Mouse (Mus musculus) heart, embryonic 13.5 days (tissue): ENCODE data around the gene Fam241a. TPM values are rescaled to one million over a fixed set of nuclear protein-coding genes. Genes with fewer than 3 reads are reported as not detected.

Experiments used
- ATAC-seq: fragments of 200-750 bp; cut with Nextera tagmentation; 2 replicates; pipeline ENCODE4 v1.8.0; 2017; ENCODE audit warnings: moderate TSS enrichment; ENCODE audit not compliant: insufficient number of reproducible peaks, low FRiP score, low TSS enrichment; ENCODE audit errors: extremely low read depth
- H3K27ac ChIP-seq: fragments of 300-500 bp; sonication (generic); replicated peaks from 2 replicates; pipeline ENCODE4 v1.5.1; 2015; ENCODE audit warnings: moderate library complexity, mild to moderate bottlenecking, inconsistent platforms
- H3K27me3 ChIP-seq: fragments of 300-500 bp; sonication (generic); replicated peaks from 2 replicates; pipeline ENCODE4 v1.6.1; 2015; ENCODE audit warnings: mild to moderate bottlenecking, inconsistent platforms
- H3K36me3 ChIP-seq: fragments of 300-500 bp; sonication (generic); 2 replicates; pipeline ENCODE4 v1.6.1; 2015; ENCODE audit warnings: mild to moderate bottlenecking, inconsistent platforms
- H3K4me1 ChIP-seq: fragments of 300-500 bp; sonication (generic); 2 replicates; pipeline ENCODE4 v1.6.1; 2015; ENCODE audit warnings: inconsistent platforms
- H3K4me2 ChIP-seq: fragments of 300-500 bp; sonication (generic); 2 replicates; pipeline ENCODE4 v1.6.1; 2015; ENCODE audit warnings: inconsistent platforms, mild to moderate bottlenecking, moderate library complexity
- H3K4me3 ChIP-seq: fragments of 300-500 bp; sonication (generic); 2 replicates; pipeline ENCODE4 v1.5.1; 2015; ENCODE audit warnings: moderate library complexity, mild to moderate bottlenecking, inconsistent platforms
- H3K9ac ChIP-seq: fragments of 300-500 bp; sonication (generic); 2 replicates; pipeline ENCODE4 v1.6.1; 2015; ENCODE audit warnings: inconsistent platforms, mild to moderate bottlenecking, moderate library complexity
- H3K9me3 ChIP-seq: fragments of 300-500 bp; sonication (generic); 2 replicates; pipeline ENCODE4 v1.6.1; 2016; ENCODE audit warnings: inconsistent platforms
- WGBS: fragments of 180-500 bp; shearing (Covaris S2); methylation state at CpG from one replicate; pipeline ENCODE4 v1.1.7; 2015; ENCODE audit warnings: mixed read lengths; 5-methylcytosine and 5-hydroxymethylcytosine counted together
- polyA plus RNA-seq: library from polyadenylated mRNA; unstranded; fragments of >200 nt; fragmentation: Nextera tagmentation; extraction: Ambion mirVana; gene quantifications from 2 replicates; pipeline ENCODE4 v1.2.1, GENCODE M21; 2015

Fam241a gene
- polyA plus RNA-seq, 1 experiment from 2014 or later, result 6.9 TPM

GRCm38 (mm10) chr3:127834040-127834439 is 62.1 kb downstream of the Fam241a start:
- Histone ChIP-seq H3K9ac (no peak overlapping the region), H3K4me3 (no peak overlapping the region), H3K27ac (no peak overlapping the region), H3K36me3 (0 out of 2 replicates have a peak, but pooled peaks cover 4% of the 10 kb centered on the region), H3K9me3 (no peaks in the 10 kb centered on the region), H3K4me2 (no peak overlapping the region), H3K4me1 (peaks cover 26% of the 10 kb centered on the region), H3K27me3 (no peaks in the 10 kb centered on the region)
- 83% methylated on average over 4 of the region's 4 CpGs for WGBS
- no peak for ATAC-seq

GRCm38 (mm10) chr3:127831079-127831478 is 65.0 kb downstream of the Fam241a start:
- no peaks in the 10 kb centered on the region for H3K9me3 ChIP-seq
- no peak overlapping the region for H3K9ac ChIP-seq
- H3K4me2 ChIP-seq, result no peak overlapping the region
- ATAC-seq, result no peak
- H3K36me3 ChIP-seq, result 0 out of 2 replicates have a peak, but pooled peaks cover 4% of the 10 kb centered on the region
- H3K27ac ChIP-seq, result no peak overlapping the region
- H3K4me1 ChIP-seq, result peaks cover 27% of the 10 kb centered on the region
- H3K4me3 ChIP-seq, result no peak overlapping the region
- H3K27me3 ChIP-seq, result no peaks in the 10 kb centered on the region
- WGBS, result 50% methylated on average over 6 of the region's 6 CpGs

- Histone ChIP-seq H3K9ac (no peak overlapping the region), H3K36me3 (0 out of 2 replicates have a peak, but pooled peaks cover 4% of the 10 kb centered on the region), H3K27ac (no peak overlapping the region), H3K4me1 (peaks cover 18% of the 10 kb centered on the region), H3K27me3 (no peaks in the 10 kb centered on the region), H3K4me3 (no peak overlapping the region), H3K4me2 (no peak overlapping the region), H3K9me3 (no peaks in the 10 kb centered on the region)
- ATAC-seq, result no peak
- WGBS, result 86% methylated on average over 10 of the region's 10 CpGs
Observed at GRCm38 (mm10) chr3:127830183-127830582, 65.9 kb downstream of the Fam241a start.

- Histone ChIP-seq H3K27ac (peak overlapping the region; percentile 10), H3K9ac (0 out of 2 replicates have a peak overlapping the region, but pooled peaks have one; percentile 19), H3K27me3 (no peaks in the 10 kb centered on the region), H3K36me3 (peaks cover 4% of the 10 kb centered on the region), H3K4me1 (peaks cover 13% of the 10 kb centered on the region), H3K9me3 (no peaks in the 10 kb centered on the region), H3K4me3 (no peak overlapping the region), H3K4me2 (peak overlapping the region; percentile 22)
- ATAC-seq, result no peak
- 26% methylated on average over 7 of the region's 7 CpGs for WGBS
Observed at GRCm38 (mm10) chr3:127827123-127827522, 69.0 kb downstream of the Fam241a start.

- H3K9me3 ChIP-seq, result no peaks in the 10 kb centered on the region
- H3K9ac ChIP-seq, result no peak overlapping the region
- peak overlapping the region; percentile 10; the same call in 1 of the 2 replicates for H3K27ac ChIP-seq
- no peak overlapping the region for H3K4me3 ChIP-seq
- peaks cover 13% of the 10 kb centered on the region for H3K4me1 ChIP-seq
- 80% methylated on average over 7 of the region's 7 CpGs for WGBS
- H3K27me3 ChIP-seq, result no peaks in the 10 kb centered on the region
- H3K36me3 ChIP-seq, result peaks cover 9% of the 10 kb centered on the region
- H3K4me2 ChIP-seq, result no peak overlapping the region
- no peak for ATAC-seq
Observed at GRCm38 (mm10) chr3:127826503-127826902, 69.6 kb downstream of the Fam241a start.

GRCm38 (mm10) chr3:127823886-127824863 is 71.9 kb downstream of the Fam241a start:
- Histone ChIP-seq H3K4me3 (no peak overlapping the region), H3K9ac (no peak overlapping the region), H3K4me2 (no peak overlapping the region), H3K9me3 (no peaks in the 10 kb centered on the region), H3K4me1 (peaks cover 13% of the 10 kb centered on the region), H3K27ac (no peak overlapping the region), H3K36me3 (peaks cover 27% of the 10 kb centered on the region), H3K27me3 (no peaks in the 10 kb centered on the region)
- ATAC-seq, result no peak
- WGBS, result 84% methylated on average over 17 of the region's 17 CpGs

GRCm38 (mm10) chr3:127821209-127821608 is 74.9 kb downstream of the Fam241a start:
- H3K27ac ChIP-seq, result no peak overlapping the region
- no peaks in the 10 kb centered on the region for H3K27me3 ChIP-seq
- no peak overlapping the region for H3K4me2 ChIP-seq
- no peaks in the 10 kb centered on the region for H3K9me3 ChIP-seq
- no peak overlapping the region for H3K4me3 ChIP-seq
- H3K9ac ChIP-seq, result no peak overlapping the region
- WGBS, result 75% methylated on average over 5 of the region's 5 CpGs
- no peak for ATAC-seq
- no peaks in the 10 kb centered on the region for H3K4me1 ChIP-seq
- H3K36me3 ChIP-seq, result peaks cover 41% of the 10 kb centered on the region

- no peaks in the 10 kb centered on the region for H3K27me3 ChIP-seq
- 83% methylated on average over 1 of the region's 1 CpGs for WGBS
- H3K9ac ChIP-seq, result no peak overlapping the region
- H3K27ac ChIP-seq, result no peak overlapping the region
- H3K4me3 ChIP-seq, result no peak overlapping the region
- H3K4me1 ChIP-seq, result no peaks in the 10 kb centered on the region
- H3K36me3 ChIP-seq, result peaks cover 43% of the 10 kb centered on the region
- no peak for ATAC-seq
- no peak overlapping the region for H3K4me2 ChIP-seq
- no peaks in the 10 kb centered on the region for H3K9me3 ChIP-seq
Observed at GRCm38 (mm10) chr3:127820400-127820799, 75.7 kb downstream of the Fam241a start.

Other genes starting within 250 kb of the Fam241a start
- gene Alpk1, start 115.8 kb downstream of the Fam241a start, polyA plus RNA-seq, result 1.0 and 1.2 TPM in 2 replicates
- gene Tifa, start 106.5 kb downstream of the Fam241a start, polyA plus RNA-seq, result 3.0 and 3.3 TPM in 2 replicates
- 27.5 and 30.5 TPM in 2 replicates for gene Ap1ar, start 58.8 kb downstream of the Fam241a start, polyA plus RNA-seq